Mouse (Mus musculus): ENCODE measurements around the gene Mrpl51. TPM values are rescaled to one million over a fixed set of nuclear protein-coding genes. Genes with fewer than 3 reads are reported as not detected.
A peak's percentile ranks its signal among the peaks of the same experiment; 100 is the strongest.

Mrpl51 gene
- polyA plus RNA-seq, 1 experiment, result 147 TPM

DNA sequence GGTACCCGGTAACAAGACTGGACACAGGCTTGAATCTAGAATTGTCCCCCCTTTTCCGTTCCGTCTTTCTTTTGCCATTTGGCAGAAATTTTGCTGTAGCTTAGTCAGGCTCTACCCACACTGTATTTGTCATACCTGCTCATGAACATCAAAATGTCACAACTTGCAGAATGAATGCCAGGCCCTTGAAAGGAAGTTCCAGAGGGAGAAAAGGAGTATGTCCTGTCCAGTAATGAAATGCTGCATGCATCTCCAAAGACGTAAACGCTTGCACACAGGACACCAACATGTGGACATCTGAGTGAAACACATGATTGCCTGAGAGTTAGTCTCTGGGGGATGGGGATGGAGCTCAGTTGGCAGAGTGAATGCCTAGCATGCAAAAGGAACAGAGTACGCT lies 22.1 kb downstream of the Mrpl51 start:
- Histone ChIP-seq H3K4me3 (ENCODE audit: insufficient read depth, poor library complexity, severe bottlenecking) (no peak overlapping the region), H3ac (ENCODE audit: control insufficient read depth, insufficient read length, low read depth) (no peak overlapping the region), H3K27me3 (ENCODE audit: control insufficient read depth, insufficient read depth, insufficient read length) (peaks cover 13% of the 10 kb centered on the region), H3K79me3 (ENCODE audit: low read depth) (no peaks in the 10 kb centered on the region), H3K36me3 (ENCODE audit: control insufficient read depth, insufficient read depth) (no peaks in the 10 kb centered on the region), H3K79me2 (ENCODE audit: control insufficient read depth, insufficient read depth) (no peaks in the 10 kb centered on the region)
- no peak for TF ChIP-seq MYOG (IDR thresholded peaks at IDR 0.05; ENCODE audit: control insufficient read depth, extremely low read depth, insufficient read length)

- Histone ChIP-seq H3K79me3 (ENCODE audit: low read depth) (no peaks in the 10 kb centered on the region), H3ac (ENCODE audit: control insufficient read depth, insufficient read length, low read depth) (peak within 1 kb of the TSS; percentile 74), H3K36me3 (ENCODE audit: control insufficient read depth, insufficient read depth) (no peaks in the 10 kb centered on the region), H3K79me2 (ENCODE audit: control insufficient read depth, insufficient read depth) (no peaks in the 10 kb centered on the region), H3K27me3 (ENCODE audit: control insufficient read depth, insufficient read depth, insufficient read length) (peaks cover 13% of the 10 kb centered on the region), H3K4me3 (ENCODE audit: insufficient read depth, poor library complexity, severe bottlenecking) (peak within 1 kb of the TSS; percentile 43)
- peak; percentile 40 for TF ChIP-seq MAX (IDR thresholded peaks at IDR 0.05)
- no peak for TF ChIP-seq FOSL1 (IDR thresholded peaks at IDR 0.05; ENCODE audit: insufficient read depth, low read length, poor library complexity, severe bottlenecking)
- peak; percentile 61 for TF ChIP-seq MYOD1 (IDR thresholded peaks at IDR 0.05; ENCODE audit: control insufficient read depth, insufficient read length, low read depth)
Observed at GRCm38 (mm10) chr6:125215148-125215954, 23.8 kb downstream of the Mrpl51 start, which contains the start of gene Vamp1. TSS of gene Vamp1 (plus strand) at chr6:125215551.

- Histone ChIP-seq H3K79me3 (ENCODE audit: low read depth) (no peaks in the 10 kb centered on the region), H3K79me2 (ENCODE audit: control insufficient read depth, insufficient read depth) (no peaks in the 10 kb centered on the region), H3K4me3 (ENCODE audit: insufficient read depth, poor library complexity, severe bottlenecking) (no peak overlapping the region), H3K36me3 (ENCODE audit: control insufficient read depth, insufficient read depth) (no peaks in the 10 kb centered on the region), H3K27me3 (ENCODE audit: control insufficient read depth, insufficient read depth, insufficient read length) (peaks cover 10% of the 10 kb centered on the region), H3ac (ENCODE audit: control insufficient read depth, insufficient read length, low read depth) (no peak overlapping the region)
- no peak for TF ChIP-seq CTCF (IDR thresholded peaks at IDR 0.05; ENCODE audit: control insufficient read depth, insufficient read depth, insufficient read length)
- no peak for TF ChIP-seq FOSL1 (IDR thresholded peaks at IDR 0.05; ENCODE audit: insufficient read depth, low read length, poor library complexity, severe bottlenecking)
- no peak for TF ChIP-seq MYOD1 (IDR thresholded peaks at IDR 0.05; ENCODE audit: control insufficient read depth, insufficient read length, low read depth)
- TF ChIP-seq CEBPB (IDR thresholded peaks at IDR 0.05; ENCODE audit: low read depth), result no peak
- TF ChIP-seq USF1 (IDR thresholded peaks at IDR 0.05; ENCODE audit: low read depth), result no peak
- no peak for TF ChIP-seq MYOG (IDR thresholded peaks at IDR 0.05; ENCODE audit: control insufficient read depth, extremely low read depth, insufficient read length)
- no peak for TF ChIP-seq MAX (IDR thresholded peaks at IDR 0.05)
Observed at GRCm38 (mm10) chr6:125216898-125217297, 25.3 kb downstream of the Mrpl51 start.

DNA sequence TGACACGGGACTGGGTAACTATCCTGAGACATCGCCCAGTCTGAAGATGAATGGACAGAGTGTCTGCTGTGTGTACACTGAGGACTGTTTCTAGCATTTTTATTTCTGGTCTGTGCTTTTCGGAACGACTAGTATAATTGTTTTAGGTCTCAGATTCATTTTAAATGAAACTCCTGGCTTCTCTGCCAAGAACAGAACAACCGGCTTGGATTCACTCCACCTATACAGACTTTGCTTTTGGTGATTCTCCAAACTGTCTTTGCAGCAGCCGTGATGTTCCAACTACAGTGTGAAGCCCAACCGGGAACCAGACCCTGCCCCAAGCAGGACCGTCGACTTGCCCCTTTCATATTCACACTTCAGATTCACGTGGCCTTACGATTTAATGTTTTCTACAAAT lies 26.3 kb downstream of the Mrpl51 start:
- Histone ChIP-seq H3ac (ENCODE audit: control insufficient read depth, insufficient read length, low read depth) (no peak overlapping the region), H3K79me3 (ENCODE audit: low read depth) (no peaks in the 10 kb centered on the region), H3K36me3 (ENCODE audit: control insufficient read depth, insufficient read depth) (no peaks in the 10 kb centered on the region), H3K4me3 (ENCODE audit: insufficient read depth, poor library complexity, severe bottlenecking) (no peak overlapping the region), H3K27me3 (ENCODE audit: control insufficient read depth, insufficient read depth, insufficient read length) (peaks cover 5% of the 10 kb centered on the region), H3K79me2 (ENCODE audit: control insufficient read depth, insufficient read depth) (no peaks in the 10 kb centered on the region)
- TF ChIP-seq MYOG (IDR thresholded peaks at IDR 0.05; ENCODE audit: control insufficient read depth, extremely low read depth, insufficient read length) (no peak), CEBPB (IDR thresholded peaks at IDR 0.05; ENCODE audit: low read depth) (no peak), CTCF (IDR thresholded peaks at IDR 0.05; ENCODE audit: control insufficient read depth, insufficient read depth, insufficient read length) (no peak), FOSL1 (IDR thresholded peaks at IDR 0.05; ENCODE audit: insufficient read depth, low read length, poor library complexity, severe bottlenecking) (no peak), MAX (IDR thresholded peaks at IDR 0.05) (no peak), MYOD1 (IDR thresholded peaks at IDR 0.05; ENCODE audit: control insufficient read depth, insufficient read length, low read depth) (no peak), USF1 (IDR thresholded peaks at IDR 0.05; ENCODE audit: low read depth) (no peak)

GRCm38 (mm10) chr6:125218963-125219362 lies 27.4 kb downstream of the Mrpl51 start:
- TF ChIP-seq FOSL1 (IDR thresholded peaks at IDR 0.05; ENCODE audit: insufficient read depth, low read length, poor library complexity, severe bottlenecking) (no peak), CTCF (IDR thresholded peaks at IDR 0.05; ENCODE audit: control insufficient read depth, insufficient read depth, insufficient read length) (peak; percentile 5)
- no peaks in the 10 kb centered on the region for H3K79me2 ChIP-seq (ENCODE audit: control insufficient read depth, insufficient read depth)
- no peaks in the 10 kb centered on the region for H3K27me3 ChIP-seq (ENCODE audit: control insufficient read depth, insufficient read depth, insufficient read length)
- H3ac ChIP-seq (ENCODE audit: control insufficient read depth, insufficient read length, low read depth), result no peak overlapping the region
- H3K36me3 ChIP-seq (ENCODE audit: control insufficient read depth, insufficient read depth), result no peaks in the 10 kb centered on the region
- H3K4me3 ChIP-seq (ENCODE audit: insufficient read depth, poor library complexity, severe bottlenecking), result no peak overlapping the region
- no peaks in the 10 kb centered on the region for H3K79me3 ChIP-seq (ENCODE audit: low read depth)

GRCm38 (mm10) chr6:125221115-125221745 lies 29.6 kb downstream of the Mrpl51 start:
- Histone ChIP-seq H3K36me3 (ENCODE audit: control insufficient read depth, insufficient read depth) (no peaks in the 10 kb centered on the region), H3K4me3 (ENCODE audit: insufficient read depth, poor library complexity, severe bottlenecking) (no peak overlapping the region), H3K79me3 (ENCODE audit: low read depth) (no peaks in the 10 kb centered on the region), H3K79me2 (ENCODE audit: control insufficient read depth, insufficient read depth) (no peaks in the 10 kb centered on the region), H3ac (ENCODE audit: control insufficient read depth, insufficient read length, low read depth) (no peak overlapping the region), H3K27me3 (ENCODE audit: control insufficient read depth, insufficient read depth, insufficient read length) (no peaks in the 10 kb centered on the region)
- TF ChIP-seq MAX (IDR thresholded peaks at IDR 0.05) (no peak), CTCF (IDR thresholded peaks at IDR 0.05; ENCODE audit: control insufficient read depth, insufficient read depth, insufficient read length) (no peak), MYOD1 (IDR thresholded peaks at IDR 0.05; ENCODE audit: control insufficient read depth, insufficient read length, low read depth) (no peak), USF1 (IDR thresholded peaks at IDR 0.05; ENCODE audit: low read depth) (no peak), CEBPB (IDR thresholded peaks at IDR 0.05; ENCODE audit: low read depth) (no peak), FOSL1 (IDR thresholded peaks at IDR 0.05; ENCODE audit: insufficient read depth, low read length, poor library complexity, severe bottlenecking) (no peak), MYOG (IDR thresholded peaks at IDR 0.05; ENCODE audit: control insufficient read depth, extremely low read depth, insufficient read length) (no peak)
